Comparison of ENCODE assay signal across 12 mouse cellular contexts in the genomic region with DNA sequence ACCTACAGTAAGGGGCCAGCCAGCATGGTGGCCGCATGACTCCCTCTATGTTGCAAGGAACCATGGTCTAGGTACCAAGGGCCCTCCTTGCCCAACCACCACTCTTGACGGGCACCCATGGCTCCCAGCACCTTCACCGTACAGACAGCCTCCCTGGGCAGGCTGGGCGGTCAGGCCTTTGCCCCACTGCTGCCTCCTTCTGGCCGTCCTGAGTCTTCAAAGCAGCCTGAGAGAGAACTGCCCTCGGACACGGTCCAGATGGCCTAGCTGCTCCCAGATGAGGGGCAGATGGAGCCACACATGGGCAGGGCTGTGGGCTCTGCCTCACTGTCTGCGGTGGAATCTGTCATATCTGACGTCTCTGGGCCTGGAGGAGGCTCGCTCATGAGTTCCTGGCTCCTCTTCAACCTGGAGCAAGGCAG. TPM values are rescaled to one million over a fixed set of nuclear protein-coding genes. Genes with fewer than 3 reads are reported as not detected.
DNase-seq lines count a peak whose midpoint lies in the region; ATAC-seq and TF ChIP-seq lines count a peak whose summit lies in the region.
"Had no signal": no experiment of that assay in that cellular context is flagged by ENCODE, and none has a peak within 500 bp of the region (broad histone marks: within the 10 kb centered on the region; RNA-seq: fewer than 3 reads in every experiment).

No protein-coding gene starts in this region.

- peak; percentile 50 to 60 for DNase-seq in cerebellum, adult 18-20 months
- no peak for DNase-seq in liver, embryonic 14.5 days (ENCODE audit: low read depth in 3 of 3, low spot score in 3 of 3)
- peak; percentile 71 for DNase-seq in retina, embryonic 14.5 days (ENCODE audit: low spot score)
- no peak for DNase-seq in adrenal gland, postnatal 4 days (ENCODE audit: low spot score in 2 of 2)
- DNase-seq in spleen, adult 12 weeks (ENCODE audit: low spot score), result no peak
- DNase-seq: liver, embryonic 13.5 days; thymus, postnatal 25 days had no signal

- 50% methylated on average over 10 of the region's 10 CpGs for WGBS in liver, embryonic 14.5 days (ENCODE audit: insufficient replicate concordance)
- 54% methylated on average over 10 of the region's 10 CpGs for whole genome bisulfite sequencing in liver, embryonic 12.5 days (ENCODE audit: insufficient replicate concordance)
- 54% methylated on average over 10 of the region's 10 CpGs for WGBS in hindbrain, embryonic 12.5 days

- no peak overlapping the region for H3K27ac ChIP-seq in liver, embryonic 14.5 days
- H3K27ac ChIP-seq in liver, embryonic 12.5 days, result no peak overlapping the region
- H3K27ac ChIP-seq in hindbrain, embryonic 12.5 days, result no peak overlapping the region
- H3K27ac ChIP-seq: liver, embryonic 13.5 days had no signal

- no peaks in the 10 kb centered on the region for H3K9me3 ChIP-seq in liver, embryonic 14.5 days (ENCODE audit: control insufficient read depth, low read length)
- H3K9me3 ChIP-seq in liver, embryonic 12.5 days (replicated peaks), result no peaks in the 10 kb centered on the region
- H3K9me3 ChIP-seq in hindbrain, embryonic 12.5 days (replicated peaks), result no peaks in the 10 kb centered on the region
- H3K9me3 ChIP-seq: liver, embryonic 13.5 days had no signal

- H3K27me3 ChIP-seq in liver, embryonic 14.5 days (ENCODE audit: control insufficient read depth, insufficient read depth, low read length), result no peaks in the 10 kb centered on the region
- H3K27me3 ChIP-seq in liver, embryonic 12.5 days (replicated peaks), result no peaks in the 10 kb centered on the region
- H3K27me3 ChIP-seq in hindbrain, embryonic 12.5 days, result no peaks in the 10 kb centered on the region
- H3K27me3 ChIP-seq: liver, embryonic 13.5 days had no signal

- no peak overlapping the region for H3K4me2 ChIP-seq in liver, embryonic 14.5 days (ENCODE audit: low read depth)
- H3K4me2 ChIP-seq in liver, embryonic 12.5 days, result no peak overlapping the region
- no peak overlapping the region for H3K4me2 ChIP-seq in hindbrain, embryonic 12.5 days (replicated peaks)
- H3K4me2 ChIP-seq: liver, embryonic 13.5 days had no signal

- no peak overlapping the region for H3K4me3 ChIP-seq in liver, embryonic 14.5 days (ENCODE audit: insufficient read depth in 1 of 2, low read depth in 2 of 2, low read length in 2 of 2)
- no peak overlapping the region for H3K4me3 ChIP-seq in liver, embryonic 12.5 days
- no peak overlapping the region for H3K4me3 ChIP-seq in hindbrain, embryonic 12.5 days
- H3K4me3 ChIP-seq: erythroblast, embryonic 14.5 days; liver, embryonic 13.5 days had no signal

- peak; percentile 45 for TF ChIP-seq CTCF in liver, embryonic 14.5 days (IDR thresholded peaks at IDR 0.05; ENCODE audit: low read depth)

- no peak overlapping the region for H3K9ac ChIP-seq in liver, embryonic 14.5 days (replicated peaks)
- H3K9ac ChIP-seq in liver, embryonic 12.5 days, result no peak overlapping the region
- no peak overlapping the region for H3K9ac ChIP-seq in hindbrain, embryonic 12.5 days
- H3K9ac ChIP-seq: liver, embryonic 13.5 days had no signal

- H3K4me1 ChIP-seq in liver, embryonic 14.5 days (replicated peaks; ENCODE audit: control insufficient read depth in 2 of 2, insufficient read depth in 2 of 2, low read length in 1 of 2), result no peaks in the 10 kb centered on the region
- H3K4me1 ChIP-seq in liver, embryonic 12.5 days, result no peaks in the 10 kb centered on the region
- no peaks in the 10 kb centered on the region for H3K4me1 ChIP-seq in hindbrain, embryonic 12.5 days
- H3K4me1 ChIP-seq: liver, embryonic 13.5 days had no signal

- H3K36me3 ChIP-seq in liver, embryonic 14.5 days (replicated peaks; ENCODE audit: control insufficient read depth, insufficient read depth, low read depth), result no peaks in the 10 kb centered on the region
- no peaks in the 10 kb centered on the region for H3K36me3 ChIP-seq in liver, embryonic 12.5 days
- peaks cover 31% of the 10 kb centered on the region for H3K36me3 ChIP-seq in hindbrain, embryonic 12.5 days
- H3K36me3 ChIP-seq: liver, embryonic 13.5 days had no signal

- no peak for TF ChIP-seq EP300 in liver, embryonic 14.5 days (IDR thresholded peaks at IDR 0.05; ENCODE audit: low read depth)

- no peak for ATAC-seq in cerebellum, adult (ENCODE audit: insufficient number of reproducible peaks, low FRiP score, low TSS enrichment)
- ATAC-seq in liver, embryonic 14.5 days (ENCODE audit: insufficient read depth), result no peak
- ATAC-seq in liver, embryonic 12.5 days, result no peak
- peak; percentile 65 for ATAC-seq in hindbrain, embryonic 12.5 days (ENCODE audit: low FRiP score)

RNA-seq across cellular contexts. Expression of gene Dpysl4, which starts 18.2 kb away (rescaled TPM):
- polyA plus RNA-seq in liver, embryonic 14.5 days (2012; rRNA removed), result 0.10 and 0.18 TPM in 2 replicates
- polyA plus RNA-seq in liver, embryonic 14.5 days (2014; fragmentation: Nextera tagmentation; extraction: Ambion mirVana), result 0.08 and 0.15 TPM in 2 replicates
- polyA plus RNA-seq in liver, embryonic 12.5 days (2016; fragmentation: Nextera tagmentation; extraction: Ambion mirVana), result 0.86 and 1.2 TPM in 2 replicates
- polyA plus RNA-seq in hindbrain, embryonic 12.5 days (2016; fragmentation: Nextera tagmentation; extraction: Ambion mirVana), result 269 TPM in 2 replicates
- 1 to 10 TPM; 5.9 to 6.1 TPM for total RNA-seq in adrenal gland, postnatal 4 days (2021)
- polyA plus RNA-seq: C2C12; erythroblast, embryonic 14.5 days had no signal

Comparison
In these comparisons a context has a peak if more than half of its experiments do, and no peak if none do; other contexts are left out.
1. DNase-seq: peak in cerebellum, adult 18-20 months (2 of 2) and retina, embryonic 14.5 days (single experiment); none in liver, embryonic 14.5 days (0 of 3), adrenal gland, postnatal 4 days (0 of 2) and spleen, adult 12 weeks (single experiment).
2. RNA of gene Dpysl4, which starts 18.2 kb away (polyA plus RNA-seq): 269 TPM in hindbrain, embryonic 12.5 days; 0.86 to 1.2 TPM in liver, embryonic 12.5 days and 0.08 to 0.18 TPM in liver, embryonic 14.5 days; every median in the first group is over 100 times any median in the second.